Mouse (Mus musculus): Measurements from ENCODE around the gene St6galnac3.

Gene St6galnac3

GRCm38 (mm10) chr3:153291406-153292045, 433.4 kb downstream of the St6galnac3 start:
- POLR2A ChIA-PET, result interaction anchor here in 2 of 4 experiments (0.5 to 1.6 kb wide), 3 partner anchors 36 to 123 kb away, joined by 3 to 4 read pairs (median 3); no protein-coding TSS in a partner anchor
- CTCF ChIA-PET, result no interaction called here

- CTCF ChIA-PET, result no interaction called here
- POLR2A ChIA-PET, result no interaction called here
These were observed 435.0 kb downstream of the St6galnac3 start for GRCm38 (mm10) chr3:153289971-153290370.

- ChIA-PET POLR2A (interaction anchor here in 1 of 4 experiments (0.5 kb wide), 1 partner anchor 1183 kb away, joined by 3 read pairs; no protein-coding TSS in a partner anchor), CTCF (no interaction called here)
These were observed 437.4 kb downstream of the St6galnac3 start for GRCm38 (mm10) chr3:153287564-153287963.

GRCm38 (mm10) chr3:153287081-153287480, 437.9 kb downstream of the St6galnac3 start:
- ChIA-PET POLR2A (no interaction called here), CTCF (no interaction called here)

- ChIA-PET POLR2A (interaction anchor here in 1 of 4 experiments (1.1 kb wide), 1 partner anchor 50 kb away, joined by 3 read pairs; no protein-coding TSS in a partner anchor), CTCF (interaction anchor here in 1 of 4 experiments (0.7 kb wide), 1 partner anchor 1630 kb away, joined by 4 read pairs; no protein-coding TSS in a partner anchor)
These were observed 442.7 kb downstream of the St6galnac3 start for GRCm38 (mm10) chr3:153282123-153282765.

GRCm38 (mm10) chr3:153278249-153278648, 446.7 kb downstream of the St6galnac3 start:
- CTCF ChIA-PET, result no interaction called here
- POLR2A ChIA-PET, result interaction anchor here in 2 of 4 experiments (0.7 to 1.5 kb wide), 2 partner anchors 11 to 229 kb away, joined by 3 read pairs; no protein-coding TSS in a partner anchor

GRCm38 (mm10) chr3:153277389-153277999, 447.5 kb downstream of the St6galnac3 start:
- ChIA-PET CTCF (interaction anchor here in 1 of 4 experiments (0.8 kb wide), 1 partner anchor 27 kb away, joined by 3 read pairs; no protein-coding TSS in a partner anchor), POLR2A (interaction anchor here in 2 of 4 experiments (0.7 to 1.5 kb wide), 2 partner anchors 10 to 229 kb away, joined by 3 read pairs; no protein-coding TSS in a partner anchor)

GRCm38 (mm10) chr3:153276830-153277388, 448.1 kb downstream of the St6galnac3 start:
- ChIA-PET POLR2A (interaction anchor here in 2 of 4 experiments (0.6 to 1.5 kb wide), 2 partner anchors 22 to 230 kb away, joined by 3 to 4 read pairs; no protein-coding TSS in a partner anchor), CTCF (interaction anchor here in 1 of 4 experiments (0.8 kb wide), 1 partner anchor 26 kb away, joined by 3 read pairs; no protein-coding TSS in a partner anchor)

GRCm38 (mm10) chr3:153276101-153276829, 448.7 kb downstream of the St6galnac3 start:
- ChIA-PET CTCF (no interaction called here), POLR2A (interaction anchor here in 2 of 4 experiments (0.6 to 1.5 kb wide), 2 partner anchors 21 to 231 kb away, joined by 3 to 4 read pairs; no protein-coding TSS in a partner anchor)

GRCm38 (mm10) chr3:153272241-153272640, 452.7 kb downstream of the St6galnac3 start:
- ChIA-PET CTCF (no interaction called here), POLR2A (no interaction called here)

GRCm38 (mm10) chr3:153267397-153267796, 457.6 kb downstream of the St6galnac3 start:
- POLR2A ChIA-PET, result interaction anchor here in 3 of 4 experiments (0.8 to 2.1 kb wide), 4 partner anchors 10 to 17 kb away, joined by 3 to 6 read pairs (median 3); no protein-coding TSS in a partner anchor
- CTCF ChIA-PET, result interaction anchor here in 1 of 4 experiments (0.9 kb wide), 1 partner anchor 761 kb away, joined by 5 read pairs; no protein-coding TSS in a partner anchor

- ChIA-PET CTCF (no interaction called here), POLR2A (interaction anchor here in 1 of 4 experiments (0.6 kb wide), 1 partner anchor 310 kb away, joined by 4 read pairs; no protein-coding TSS in a partner anchor)
These were observed 463.0 kb downstream of the St6galnac3 start for GRCm38 (mm10) chr3:153261985-153262384.

GRCm38 (mm10) chr3:153260225-153260933, 464.6 kb downstream of the St6galnac3 start:
- CTCF ChIA-PET, result interaction anchor here in 3 of 4 experiments (0.5 to 1.2 kb wide), 3 partner anchors 10 to 241 kb away, joined by 3 to 4 read pairs (median 4); no protein-coding TSS in a partner anchor
- POLR2A ChIA-PET, result interaction anchor here in 1 of 4 experiments (1.0 kb wide), 1 partner anchor 10 kb away, joined by 3 read pairs; no protein-coding TSS in a partner anchor

- ChIA-PET CTCF (no interaction called here), POLR2A (interaction anchor here in 3 of 4 experiments (0.8 to 1.3 kb wide), 6 partner anchors 12 to 201 kb away, joined by 3 to 5 read pairs (median 4); no protein-coding TSS in a partner anchor)
These were observed 469.1 kb downstream of the St6galnac3 start for GRCm38 (mm10) chr3:153255910-153256309.

- CTCF ChIA-PET, result interaction anchor here in 1 of 4 experiments (0.6 to 0.7 kb wide), 2 partner anchors 130 to 213 kb away, joined by 3 to 4 read pairs; no protein-coding TSS in a partner anchor
- POLR2A ChIA-PET, result no interaction called here
These were observed 473.3 kb downstream of the St6galnac3 start for GRCm38 (mm10) chr3:153251653-153252052.

- CTCF ChIA-PET, result interaction anchor here (0.6 to 1.4 kb wide), 19 partner anchors 8 to 1385 kb away, joined by 3 to 12 read pairs (median 4); no protein-coding TSS in a partner anchor
These were observed 474.2 kb downstream of the St6galnac3 start for GRCm38 (mm10) chr3:153250598-153251257.

GRCm38 (mm10) chr3:153248866-153249265, 476.1 kb downstream of the St6galnac3 start:
- ChIA-PET POLR2A (no interaction called here), CTCF (interaction anchor here in 3 of 4 experiments (0.6 to 1.8 kb wide), 3 partner anchors 12 to 298 kb away, joined by 3 to 6 read pairs (median 4); no protein-coding TSS in a partner anchor)

More at GRCm38 (mm10) chr3:153250598-153251257, 474.2 kb downstream of the St6galnac3 start:
- POLR2A ChIA-PET, result interaction anchor here in 2 of 4 experiments (0.9 to 1.4 kb wide), 5 partner anchors 8 to 62 kb away, joined by 3 read pairs; no protein-coding TSS in a partner anchor

Data from embryonic stem cell, embryonic (primary cell).